Mouse (Mus musculus) ES-Bruce4 (cell line): ENCODE data around the gene Ank2. TPM values are rescaled to one million over a fixed set of nuclear protein-coding genes. Genes with fewer than 3 reads are reported as not detected.

Experiments used
- H3K27ac ChIP-seq: 2 replicates; pipeline ENCODE4 v1.5.1; 2012; ENCODE audit warnings: low read length, inconsistent platforms; ENCODE audit not compliant: insufficient read depth
- H3K27me3 ChIP-seq: 2 replicates; pipeline ENCODE4 v1.6.1; 2012; ENCODE audit warnings: mild to moderate bottlenecking, low read length, inconsistent platforms; ENCODE audit not compliant: control insufficient read depth, poor library complexity, insufficient read depth, severe bottlenecking
- H3K36me3 ChIP-seq: 2 replicates; pipeline ENCODE4 v1.6.1; 2012; ENCODE audit warnings: inconsistent platforms, mild to moderate bottlenecking, low read length, moderate library complexity; ENCODE audit not compliant: control insufficient read depth, poor library complexity, insufficient read depth, severe bottlenecking
- H3K4me1 ChIP-seq: one replicate; pipeline ENCODE4 v1.8.1; 2011; ENCODE audit warnings: low read length; ENCODE audit not compliant: control insufficient read depth, insufficient read depth
- H3K4me3 ChIP-seq: 2 replicates; pipeline ENCODE4 v1.5.1; 2011; ENCODE audit warnings: low read depth, mild to moderate bottlenecking, low read length
- H3K9ac ChIP-seq: 2 replicates; pipeline ENCODE4 v1.6.1; 2012; ENCODE audit warnings: low read depth, mild to moderate bottlenecking, inconsistent platforms; ENCODE audit not compliant: poor library complexity, severe bottlenecking
- H3K9me3 ChIP-seq: replicated peaks from 2 replicates; pipeline ENCODE4 v1.6.1; 2012; ENCODE audit warnings: mild to moderate bottlenecking, low read length, inconsistent platforms; ENCODE audit not compliant: control insufficient read depth, poor library complexity, insufficient read depth, severe bottlenecking
- CTCF ChIP-seq: IDR thresholded peaks from one replicate; pipeline ENCODE4 v1.8.1; 2011; ENCODE audit warnings: low read depth, low read length
- EP300 ChIP-seq: IDR thresholded peaks from 2 replicates; pipeline ENCODE4 v1.6.1; 2011; ENCODE audit warnings: low read depth, low read length; ENCODE audit not compliant: insufficient read depth
- POLR2A ChIP-seq: IDR thresholded peaks from one replicate; pipeline ENCODE4 v1.8.1; 2011; ENCODE audit warnings: low read length; ENCODE audit not compliant: insufficient read depth
- polyA plus RNA-seq: library from polyadenylated mRNA; stranded (reverse); fragments of >200 nt; gene quantifications from 2 replicates; pipeline ENCODE4 v1.2.4, GENCODE M21; 2011; ENCODE audit warnings: low read depth; ENCODE audit not compliant: missing spikeins, insufficient read depth, insufficient read length

Ank2 gene
- polyA plus RNA-seq, 1 experiment = 29.9 TPM

DNA sequence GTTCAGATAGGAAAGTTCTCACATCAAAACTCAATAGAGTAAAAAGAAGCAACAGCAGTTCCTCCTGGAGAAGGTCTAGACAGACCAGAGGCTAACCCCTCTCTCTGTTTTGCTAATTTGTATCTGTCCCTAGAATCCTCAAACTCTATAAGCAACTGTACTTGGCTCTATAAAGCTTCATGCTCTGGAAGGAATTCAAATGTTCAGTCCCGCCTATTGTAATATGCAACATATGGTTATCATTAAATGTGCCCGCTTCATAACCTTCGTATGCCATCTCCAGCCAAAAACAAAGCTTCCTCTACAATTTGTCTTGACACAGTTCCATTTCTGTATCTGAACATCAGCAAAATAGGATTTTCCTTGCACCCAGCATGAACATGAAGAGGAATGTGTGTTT, 389.7 kb downstream of the Ank2 start:
- Histone ChIP-seq H3K4me3 (no peak overlapping the region), H3K4me1 (no peaks in the 10 kb centered on the region), H3K36me3 (no peaks in the 10 kb centered on the region), H3K9me3 (peaks cover 4% of the 10 kb centered on the region), H3K27me3 (no peaks in the 10 kb centered on the region), H3K9ac (no peak overlapping the region), H3K27ac (no peak overlapping the region)
- TF ChIP-seq EP300 = no peak
- TF ChIP-seq POLR2A = no peak
- no peak for TF ChIP-seq CTCF

DNA sequence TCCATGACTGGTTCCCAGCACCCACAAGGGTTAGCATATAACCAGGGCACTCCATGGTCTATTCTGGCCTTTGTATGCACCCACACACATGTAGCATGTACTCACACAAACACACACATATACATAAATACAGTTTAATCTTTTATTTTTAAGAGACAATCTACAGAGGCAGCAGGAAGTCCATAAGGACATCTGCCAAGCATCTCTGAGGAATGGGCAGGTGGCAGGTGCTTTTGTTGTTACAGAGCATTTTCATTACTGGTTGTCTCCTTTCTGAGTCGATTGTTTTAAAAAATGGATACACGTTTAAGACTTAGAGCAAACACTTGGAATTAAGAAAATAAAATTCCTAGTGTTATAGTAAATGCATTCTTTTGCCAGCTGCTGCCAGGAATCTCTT, 390.7 kb downstream of the Ank2 start:
- TF ChIP-seq CTCF (no peak), EP300 (no peak)
- Histone ChIP-seq H3K9ac (no peak overlapping the region), H3K4me3 (no peak overlapping the region), H3K27me3 (no peaks in the 10 kb centered on the region), H3K27ac (no peak overlapping the region), H3K36me3 (no peaks in the 10 kb centered on the region), H3K9me3 (peaks cover 4% of the 10 kb centered on the region), H3K4me1 (no peaks in the 10 kb centered on the region)

DNA sequence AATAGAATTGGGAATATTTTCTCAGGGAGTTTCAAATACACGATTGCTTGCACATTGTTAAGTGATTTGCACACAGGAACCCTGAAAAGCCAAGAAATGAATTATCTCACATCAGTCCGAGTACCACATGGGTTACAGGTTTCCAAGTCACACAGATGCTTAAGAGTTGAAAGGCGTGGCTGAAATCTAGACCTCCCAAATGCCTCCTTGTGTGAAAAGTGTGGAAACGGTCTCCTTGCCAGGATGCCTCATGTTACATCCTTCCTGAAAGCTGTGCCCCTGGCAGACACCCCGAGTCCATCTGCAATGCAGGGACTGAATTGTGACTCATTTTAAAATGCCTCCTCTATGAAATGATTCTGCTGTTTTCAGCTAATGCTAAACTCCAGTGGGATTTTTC, 391.9 kb downstream of the Ank2 start:
- Histone ChIP-seq H3K36me3 (no peaks in the 10 kb centered on the region), H3K27me3 (no peaks in the 10 kb centered on the region), H3K9me3 (peaks cover 4% of the 10 kb centered on the region), H3K4me3 (no peak overlapping the region), H3K9ac (no peak overlapping the region), H3K4me1 (no peaks in the 10 kb centered on the region), H3K27ac (no peak overlapping the region)
- no peak for TF ChIP-seq EP300
- no peak for TF ChIP-seq POLR2A
- no peak for TF ChIP-seq CTCF

DNA sequence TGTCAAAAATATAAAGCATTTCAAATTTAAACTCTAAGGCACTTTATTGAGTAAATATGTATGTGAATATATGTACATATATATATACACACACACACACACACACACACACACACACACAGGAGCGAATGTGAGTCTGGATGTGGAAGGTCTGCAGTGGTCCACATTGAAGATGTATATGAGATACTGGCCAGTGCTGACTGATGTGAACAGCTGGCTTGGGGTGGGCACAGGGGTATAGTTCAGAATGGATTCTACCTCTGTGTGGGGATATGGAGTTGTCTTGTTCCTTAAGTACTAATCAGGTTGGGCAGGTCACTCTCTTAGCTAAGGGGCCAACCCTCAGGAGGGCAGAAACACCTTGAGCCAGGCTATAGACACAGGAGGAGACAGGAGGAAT, 397.8 kb downstream of the Ank2 start:
- no peaks in the 10 kb centered on the region for H3K4me1 ChIP-seq
- no peak overlapping the region for H3K4me3 ChIP-seq
- no peak for TF ChIP-seq CTCF
- no peak for TF ChIP-seq EP300
- no peak for TF ChIP-seq POLR2A
- H3K27me3 ChIP-seq = no peaks in the 10 kb centered on the region
- H3K36me3 ChIP-seq = no peaks in the 10 kb centered on the region
- H3K9me3 ChIP-seq = peaks cover 4% of the 10 kb centered on the region
- H3K9ac ChIP-seq = no peak overlapping the region
- no peak overlapping the region for H3K27ac ChIP-seq

DNA sequence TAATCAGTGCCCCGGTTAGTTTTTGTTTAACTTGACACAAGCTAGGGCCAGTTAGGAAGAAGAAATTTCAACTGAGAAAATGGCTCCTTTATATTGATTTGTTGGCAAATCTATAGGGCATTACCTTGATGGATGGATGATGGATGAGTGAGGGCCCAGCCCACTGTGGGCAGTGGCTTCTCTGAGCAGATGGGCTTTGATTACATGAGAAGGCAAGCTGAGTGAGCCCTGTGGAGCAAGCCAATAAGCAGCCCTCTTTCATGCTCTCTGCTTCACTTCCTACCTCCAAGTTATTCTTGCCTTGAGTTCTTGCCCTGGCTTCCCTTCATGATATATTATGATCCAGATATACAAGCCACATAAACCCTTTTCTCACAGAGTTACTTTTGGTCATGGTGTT, 401.4 kb downstream of the Ank2 start:
- H3K36me3 ChIP-seq = no peaks in the 10 kb centered on the region
- H3K4me1 ChIP-seq = no peaks in the 10 kb centered on the region
- H3K27me3 ChIP-seq = no peaks in the 10 kb centered on the region
- H3K9me3 ChIP-seq = no peaks in the 10 kb centered on the region
- no peak overlapping the region for H3K4me3 ChIP-seq
- TF ChIP-seq EP300 = no peak
- TF ChIP-seq CTCF = no peak
- no peak for TF ChIP-seq POLR2A
- H3K27ac ChIP-seq = no peak overlapping the region
- H3K9ac ChIP-seq = no peak overlapping the region

DNA sequence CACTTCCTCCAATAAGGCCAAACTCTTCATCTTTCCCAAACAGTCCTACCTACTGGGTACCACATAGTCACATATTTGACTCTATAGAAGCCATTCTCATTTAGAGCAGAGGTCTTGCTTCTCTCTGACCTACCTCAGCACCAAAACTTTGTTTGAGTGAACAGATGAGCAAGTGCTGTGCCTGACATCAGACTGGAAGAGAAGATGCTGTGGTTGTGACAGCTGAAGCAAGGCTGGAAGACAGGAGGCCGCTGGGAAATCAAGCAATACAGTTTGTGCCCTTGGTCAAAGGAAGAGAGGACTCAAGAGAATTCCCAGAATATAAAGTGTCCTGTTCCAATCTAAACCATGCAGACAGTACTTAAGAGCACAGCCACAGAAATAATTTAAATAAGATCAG, 402.0 kb downstream of the Ank2 start:
- no peak overlapping the region for H3K27ac ChIP-seq
- no peaks in the 10 kb centered on the region for H3K36me3 ChIP-seq

More for the DNA sequence above, 402.0 kb downstream of the Ank2 start:
- no peak overlapping the region for H3K4me3 ChIP-seq
- H3K9me3 ChIP-seq = no peaks in the 10 kb centered on the region
- H3K27me3 ChIP-seq = no peaks in the 10 kb centered on the region
- H3K9ac ChIP-seq = no peak overlapping the region
- TF ChIP-seq POLR2A (no peak), CTCF (no peak), EP300 (no peak)
- no peaks in the 10 kb centered on the region for H3K4me1 ChIP-seq
